Mouse (Mus musculus): Measurements from ENCODE around the gene Catsperd. TPM values are rescaled to one million over a fixed set of nuclear protein-coding genes. Genes with fewer than 3 reads are reported as not detected.
"Not testable (repeated sequence)": the region's sequence is repeated elsewhere in the genome, so short reads cannot be mapped to it uniquely, and the experiment has no call there.

The Catsperd gene
- polyA plus RNA-seq, 1 experiment from 2014 or later, result 0.51 TPM

DNA sequence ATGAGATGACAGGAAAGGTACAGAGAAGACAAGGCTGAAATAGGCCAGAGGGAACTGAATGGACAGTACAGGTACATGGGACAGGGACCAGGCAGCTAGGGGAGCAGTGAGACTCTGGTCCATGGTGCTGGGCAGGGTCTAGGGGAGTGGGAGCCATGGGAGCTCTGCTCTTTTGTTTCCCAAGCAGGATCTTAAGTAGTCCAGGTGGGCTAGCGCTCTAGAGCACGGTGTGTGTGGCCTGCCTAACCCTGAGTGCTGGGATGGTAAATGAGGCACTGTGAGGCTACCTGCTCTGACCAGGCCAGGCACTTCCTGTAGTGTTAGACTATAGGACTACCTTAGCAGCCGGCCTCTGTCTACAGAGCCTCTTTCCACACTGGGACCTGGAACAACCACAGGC lies 11.2 kb upstream of the Catsperd start:
- no peaks in the 10 kb centered on the region for H3K9me3 ChIP-seq (ENCODE audit: control insufficient read depth, low read length)
- WGBS, result 87% methylated on average over 3 of the region's 3 CpGs
- H3K9ac ChIP-seq (ENCODE audit: low read length), result no peak overlapping the region
- H3K4me3 ChIP-seq (ENCODE audit: low read depth, low read length), result no peak overlapping the region
- H3K27me3 ChIP-seq (ENCODE audit: control insufficient read depth, insufficient read depth, low read length), result no peaks in the 10 kb centered on the region
- H3K36me3 ChIP-seq (ENCODE audit: control insufficient read depth, insufficient read depth, low read length), result peaks cover 27% of the 10 kb centered on the region
- DNase-seq (ENCODE audit: low spot score) (no peak), ATAC-seq (replicated peaks; ENCODE audit: low FRiP score) (no peak)
- no peak overlapping the region for H3K4me2 ChIP-seq (ENCODE audit: low read depth, low read length, severe bottlenecking)
- H3K27ac ChIP-seq (ENCODE audit: low read depth, low read length), result no peak overlapping the region
- peaks cover 10% of the 10 kb centered on the region for H3K4me1 ChIP-seq (replicated peaks; ENCODE audit: control insufficient read depth, insufficient read depth, low read length)

DNA sequence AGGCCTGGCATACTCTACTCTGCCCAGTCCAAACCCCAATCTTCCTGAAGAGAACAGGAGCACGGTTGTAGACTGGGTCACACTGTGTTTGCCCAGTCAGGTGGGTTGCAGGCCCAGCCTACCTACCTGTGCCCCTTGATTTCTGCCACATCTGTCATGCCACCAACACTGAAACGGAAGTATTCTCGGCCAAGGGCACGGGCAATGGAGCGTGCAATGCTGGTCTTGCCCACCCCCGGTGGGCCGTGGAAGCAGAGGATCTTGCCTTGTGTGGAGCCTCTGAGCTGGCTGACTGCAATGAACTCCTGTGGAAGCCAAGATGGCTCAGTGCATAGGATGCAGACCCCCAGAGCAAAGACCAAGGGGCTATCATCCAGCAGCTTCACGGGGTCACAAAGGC lies 10.3 kb upstream of the Catsperd start:
- no peak overlapping the region for H3K27ac ChIP-seq (ENCODE audit: low read depth, low read length)
- H3K27me3 ChIP-seq (ENCODE audit: control insufficient read depth, insufficient read depth, low read length), result no peaks in the 10 kb centered on the region
- H3K4me3 ChIP-seq (ENCODE audit: low read depth, low read length), result no peak overlapping the region
- no peaks in the 10 kb centered on the region for H3K9me3 ChIP-seq (ENCODE audit: control insufficient read depth, low read length)
- ATAC-seq (replicated peaks; ENCODE audit: low FRiP score) (no peak), DNase-seq (ENCODE audit: low spot score) (no peak)
- H3K9ac ChIP-seq (ENCODE audit: low read length), result no peak overlapping the region
- peaks cover 10% of the 10 kb centered on the region for H3K4me1 ChIP-seq (replicated peaks; ENCODE audit: control insufficient read depth, insufficient read depth, low read length)
- WGBS, result 97% methylated on average over 8 of the region's 8 CpGs
- H3K36me3 ChIP-seq (ENCODE audit: control insufficient read depth, insufficient read depth, low read length), result peaks cover 27% of the 10 kb centered on the region
- H3K4me2 ChIP-seq (ENCODE audit: low read depth, low read length, severe bottlenecking), result no peak overlapping the region

DNA sequence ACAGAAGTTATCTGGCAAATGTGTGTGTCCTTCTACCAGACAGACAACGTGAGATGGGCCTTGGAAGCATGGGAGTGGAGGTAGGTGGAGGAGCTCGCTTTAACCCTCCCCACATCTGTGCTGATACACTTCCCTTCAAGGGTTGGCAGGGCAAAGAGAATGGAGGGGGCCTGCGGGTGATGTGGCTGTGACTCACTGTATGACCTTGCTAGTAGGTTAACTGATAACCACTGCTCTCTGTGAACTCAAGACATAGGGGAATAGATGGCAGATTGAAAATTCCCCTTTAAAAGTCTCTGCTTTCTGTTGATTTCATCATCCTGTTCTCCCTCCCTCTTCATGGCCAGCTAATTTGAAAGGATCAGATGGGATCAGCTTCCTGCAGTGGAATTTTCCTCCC lies 2.4 kb upstream of the Catsperd start:
- H3K9me3 ChIP-seq (ENCODE audit: control insufficient read depth, low read length), result no peaks in the 10 kb centered on the region
- ATAC-seq (replicated peaks; ENCODE audit: low FRiP score) (no peak), DNase-seq (ENCODE audit: low spot score) (no peak)
- 92% methylated on average over 3 of the region's 3 CpGs for WGBS
- H3K4me3 ChIP-seq (ENCODE audit: low read depth, low read length), result peak overlapping the region; percentile 95; the same call in 1 of the 2 replicates
- H3K4me1 ChIP-seq (replicated peaks; ENCODE audit: control insufficient read depth, insufficient read depth, low read length), result peaks cover 14% of the 10 kb centered on the region
- H3K9ac ChIP-seq (ENCODE audit: low read length), result no peak overlapping the region
- H3K27ac ChIP-seq (ENCODE audit: low read depth, low read length), result no peak overlapping the region
- peak overlapping the region; percentile 70 for H3K4me2 ChIP-seq (ENCODE audit: low read depth, low read length, severe bottlenecking)
- H3K27me3 ChIP-seq (ENCODE audit: control insufficient read depth, insufficient read depth, low read length), result no peaks in the 10 kb centered on the region; the same call in 1 of the 2 replicates
- peaks cover 3% of the 10 kb centered on the region; the same call in 1 of the 2 replicates for H3K36me3 ChIP-seq (ENCODE audit: control insufficient read depth, insufficient read depth, low read length)

DNA sequence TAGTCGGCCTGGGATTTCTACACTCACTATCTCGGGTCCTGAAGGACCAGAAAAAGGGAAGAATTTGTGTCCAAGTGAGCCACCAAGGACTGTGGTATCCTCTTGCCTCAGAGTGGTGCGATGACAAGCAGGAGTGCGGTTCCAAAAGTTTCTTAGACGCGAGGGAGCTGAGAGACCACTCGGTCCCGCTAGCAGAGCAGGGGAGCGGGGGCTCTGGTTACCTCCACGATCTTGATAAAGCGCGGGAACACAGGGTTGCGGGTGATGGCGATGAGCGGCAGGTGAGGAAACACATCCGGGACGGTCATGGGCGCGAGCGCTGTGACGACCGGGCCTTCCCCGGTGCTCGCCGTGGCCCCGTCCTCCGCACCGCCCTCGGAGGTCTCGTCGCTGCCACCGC lies 1.7 kb upstream of the Catsperd start:
- WGBS, result under 1% methylated on average over 32 of the region's 32 CpGs
- peak overlapping the region; percentile 79 for H3K9ac ChIP-seq (ENCODE audit: low read length)

DNA sequence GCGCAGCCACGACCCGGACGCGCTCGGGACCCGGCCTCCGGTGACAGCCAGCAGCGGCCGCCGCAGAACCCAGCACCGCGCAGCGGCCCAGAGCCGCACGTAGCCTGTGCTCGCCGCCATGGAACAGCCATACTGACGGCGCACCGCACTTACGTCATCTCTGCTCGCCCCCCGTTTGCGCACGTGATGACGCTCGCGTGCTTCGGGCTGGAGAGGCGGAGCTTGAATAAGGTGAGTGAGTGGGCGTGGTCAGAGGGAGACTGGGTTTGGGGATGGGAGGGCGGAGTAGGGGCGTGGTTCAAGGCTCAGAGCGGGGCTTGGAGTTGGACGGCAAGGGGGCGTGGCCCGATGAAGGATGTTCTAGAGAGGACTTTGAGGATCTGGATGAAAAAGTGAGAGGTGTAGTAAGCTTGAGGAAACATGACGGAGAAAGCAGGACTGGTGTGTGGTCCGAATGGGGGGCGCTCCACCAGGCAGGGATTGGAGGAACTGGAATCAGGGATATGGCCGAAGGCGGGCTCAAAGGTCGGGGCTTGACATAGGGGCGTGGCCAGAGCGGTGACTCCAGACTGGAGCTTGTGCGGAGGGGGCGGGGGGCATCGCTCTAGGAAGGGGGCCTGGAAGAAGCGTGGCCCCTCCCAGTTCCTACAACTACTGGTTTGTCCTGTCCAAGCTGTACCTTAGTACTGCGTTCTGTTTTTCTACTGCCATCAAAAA lies 1.0 kb upstream of the Catsperd start, which contains the start of gene Lonp1:
Gene Lonp1 (minus strand): TSS at position 134 of the 717 bp plus-strand sequence.
- peak within 1 kb of the TSS; percentile 70 for H3K4me2 ChIP-seq (ENCODE audit: low read depth, low read length, severe bottlenecking)
- peak within 1 kb of the TSS; percentile 18; the same call in 1 of the 2 replicates for H3K27ac ChIP-seq (ENCODE audit: low read depth, low read length)
- peaks cover 14% of the 10 kb centered on the region for H3K4me1 ChIP-seq (replicated peaks; ENCODE audit: control insufficient read depth, insufficient read depth, low read length)
- peak within 1 kb of the TSS; percentile 79 for H3K9ac ChIP-seq (ENCODE audit: low read length)
- no peaks in the 10 kb centered on the region; the same call in 1 of the 2 replicates for H3K27me3 ChIP-seq (ENCODE audit: control insufficient read depth, insufficient read depth, low read length)
- no peaks in the 10 kb centered on the region for H3K9me3 ChIP-seq (ENCODE audit: control insufficient read depth, low read length)
- under 1% methylated on average over 51 of the region's 51 CpGs for WGBS
- ATAC-seq (replicated peaks; ENCODE audit: low FRiP score), result peak; percentile 92
- peak; percentile 99 for DNase-seq (ENCODE audit: low spot score)
- H3K4me3 ChIP-seq (ENCODE audit: low read depth, low read length), result peak within 1 kb of the TSS; percentile 95
- no peaks in the 10 kb centered on the region for H3K36me3 ChIP-seq (ENCODE audit: control insufficient read depth, insufficient read depth, low read length)

More for the DNA sequence above, 1.7 kb upstream of the Catsperd start:
- H3K36me3 ChIP-seq (ENCODE audit: control insufficient read depth, insufficient read depth, low read length), result no peaks in the 10 kb centered on the region
- no peaks in the 10 kb centered on the region for H3K9me3 ChIP-seq (ENCODE audit: control insufficient read depth, low read length)
- H3K4me2 ChIP-seq (ENCODE audit: low read depth, low read length, severe bottlenecking), result peak overlapping the region; percentile 70
- no peaks in the 10 kb centered on the region; the same call in 1 of the 2 replicates for H3K27me3 ChIP-seq (ENCODE audit: control insufficient read depth, insufficient read depth, low read length)
- H3K4me1 ChIP-seq (replicated peaks; ENCODE audit: control insufficient read depth, insufficient read depth, low read length), result peaks cover 14% of the 10 kb centered on the region
- H3K4me3 ChIP-seq (ENCODE audit: low read depth, low read length), result peak overlapping the region; percentile 95
- ATAC-seq (replicated peaks; ENCODE audit: low FRiP score) (no peak), DNase-seq (ENCODE audit: low spot score) (no peak)
- H3K27ac ChIP-seq (ENCODE audit: low read depth, low read length), result peak overlapping the region; percentile 18; the same call in 1 of the 2 replicates

DNA sequence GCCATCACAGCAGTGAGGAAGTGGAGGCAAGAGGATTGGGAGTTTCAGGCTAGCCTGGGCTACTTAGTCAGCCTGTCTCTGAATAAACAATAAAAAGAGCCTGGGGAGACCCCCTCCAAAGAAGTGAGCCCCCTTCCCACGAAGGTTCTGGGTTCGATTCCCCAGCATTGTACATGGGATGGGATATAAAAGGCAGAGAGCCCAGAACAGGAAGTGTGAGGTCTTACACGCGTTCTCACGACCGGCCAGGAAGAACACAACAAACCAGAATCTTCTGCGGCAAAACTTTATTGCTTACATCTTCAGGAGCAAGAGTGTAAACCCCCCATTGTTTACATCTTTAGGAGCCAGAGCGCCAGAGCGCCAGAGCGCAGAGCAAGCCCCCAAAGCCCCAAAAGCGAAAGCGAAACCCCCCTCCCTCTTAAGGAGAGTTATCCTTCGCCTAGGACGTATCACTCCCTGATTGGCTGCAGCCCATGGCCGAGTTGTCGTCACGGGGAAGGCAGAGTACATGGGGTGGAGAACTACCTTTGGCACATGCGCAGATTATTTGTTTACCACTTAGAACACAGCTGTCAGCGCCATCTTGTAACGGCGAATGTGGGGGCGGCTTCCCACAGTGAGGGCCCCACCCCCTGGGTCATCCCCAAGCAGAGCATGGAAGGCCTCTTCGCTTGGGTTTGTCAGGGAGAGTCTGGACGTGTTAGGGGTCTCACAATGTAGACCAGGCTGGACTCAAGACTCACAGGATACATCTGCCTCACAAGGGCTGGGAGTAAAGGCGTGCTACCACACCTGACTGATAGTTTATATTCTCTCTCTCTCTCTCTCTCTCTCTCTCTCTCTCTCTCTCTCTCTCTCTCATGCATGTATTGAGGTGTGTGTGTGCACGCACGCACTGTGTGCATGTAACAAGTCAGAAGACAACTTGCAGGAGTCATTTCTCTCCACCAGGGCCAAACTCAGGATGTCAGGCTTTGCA lies 2.1 kb downstream of the Catsperd start:
- not testable (repeated sequence) for H3K27ac ChIP-seq (ENCODE audit: low read depth, low read length); H3K9me3 ChIP-seq (ENCODE audit: control insufficient read depth, low read length); H3K4me3 ChIP-seq (ENCODE audit: low read depth, low read length); H3K27me3 ChIP-seq (ENCODE audit: control insufficient read depth, insufficient read depth, low read length); H3K36me3 ChIP-seq (ENCODE audit: control insufficient read depth, insufficient read depth, low read length); H3K4me2 ChIP-seq (ENCODE audit: low read depth, low read length, severe bottlenecking); H3K9ac ChIP-seq (ENCODE audit: low read length); DNase-seq (ENCODE audit: low spot score); ATAC-seq (replicated peaks; ENCODE audit: low FRiP score)
- peaks cover 13% of the 10 kb centered on the region for H3K4me1 ChIP-seq (replicated peaks; ENCODE audit: control insufficient read depth, insufficient read depth, low read length)
- WGBS, result 89% methylated on average over 27 of the region's 27 CpGs

DNA sequence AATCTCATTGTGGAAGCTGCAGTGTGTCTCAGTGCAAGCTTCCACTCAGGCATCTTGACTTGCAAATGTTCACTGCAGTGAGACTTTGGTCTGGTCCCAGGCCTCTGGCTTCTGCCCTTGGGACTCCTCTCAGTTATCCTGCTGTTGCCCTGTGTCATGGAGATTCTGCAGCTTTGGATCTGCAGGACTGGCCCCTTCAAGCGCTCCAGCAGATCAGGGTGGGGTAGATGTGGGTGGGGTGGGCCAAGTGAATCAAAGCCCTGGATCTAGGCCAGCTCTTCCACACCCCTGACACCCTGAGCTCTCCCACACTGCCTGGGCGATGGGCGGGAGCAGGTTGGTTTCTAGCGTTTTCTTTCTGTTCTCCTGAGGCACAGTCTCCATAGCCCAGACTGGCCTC lies 3.9 kb downstream of the Catsperd start:
- H3K9ac ChIP-seq (ENCODE audit: low read length), result no peak overlapping the region
- H3K27me3 ChIP-seq (ENCODE audit: control insufficient read depth, insufficient read depth, low read length), result no peaks in the 10 kb centered on the region; the same call in 1 of the 2 replicates
- H3K4me2 ChIP-seq (ENCODE audit: low read depth, low read length, severe bottlenecking), result no peak overlapping the region
- H3K36me3 ChIP-seq (ENCODE audit: control insufficient read depth, insufficient read depth, low read length), result no peaks in the 10 kb centered on the region
- H3K4me3 ChIP-seq (ENCODE audit: low read depth, low read length), result no peak overlapping the region
- no peak overlapping the region for H3K27ac ChIP-seq (ENCODE audit: low read depth, low read length)
- ATAC-seq (replicated peaks; ENCODE audit: low FRiP score), result no peak
- H3K4me1 ChIP-seq (replicated peaks; ENCODE audit: control insufficient read depth, insufficient read depth, low read length), result peaks cover 5% of the 10 kb centered on the region; the same call in 1 of the 2 replicates
- H3K9me3 ChIP-seq (ENCODE audit: control insufficient read depth, low read length), result no peaks in the 10 kb centered on the region
- no peak for DNase-seq (ENCODE audit: low spot score)
- WGBS, result 60% methylated on average over 4 of the region's 4 CpGs

DNA sequence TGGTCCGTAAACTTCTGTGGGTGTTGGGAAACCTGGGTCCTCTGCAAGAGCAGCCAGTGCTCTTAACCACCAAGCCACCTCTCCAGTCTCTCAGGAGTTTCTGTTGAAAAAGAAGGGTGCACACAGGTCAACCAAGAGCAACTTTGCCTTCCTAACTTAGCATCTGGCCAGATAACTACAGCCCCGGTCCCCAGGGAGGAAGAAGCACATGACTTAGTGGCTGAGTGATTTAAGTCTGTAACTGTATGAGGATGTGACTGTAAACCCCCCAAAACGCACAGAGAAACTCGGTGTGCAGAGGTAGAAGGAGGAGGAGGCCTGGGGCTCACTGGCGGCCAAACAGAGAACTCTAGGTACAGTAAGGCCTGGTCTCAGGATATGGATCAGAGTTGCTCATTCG lies 6.1 kb downstream of the Catsperd start:
- Histone ChIP-seq H3K4me3 (ENCODE audit: low read depth, low read length) (no peak overlapping the region), H3K4me2 (ENCODE audit: low read depth, low read length, severe bottlenecking) (no peak overlapping the region), H3K9ac (ENCODE audit: low read length) (no peak overlapping the region), H3K36me3 (ENCODE audit: control insufficient read depth, insufficient read depth, low read length) (no peaks in the 10 kb centered on the region), H3K27me3 (ENCODE audit: control insufficient read depth, insufficient read depth, low read length) (no peaks in the 10 kb centered on the region), H3K27ac (ENCODE audit: low read depth, low read length) (no peak overlapping the region), H3K4me1 (replicated peaks; ENCODE audit: control insufficient read depth, insufficient read depth, low read length) (no peaks in the 10 kb centered on the region), H3K9me3 (ENCODE audit: control insufficient read depth, low read length) (no peaks in the 10 kb centered on the region)
- DNase-seq (ENCODE audit: low spot score) (no peak), ATAC-seq (replicated peaks; ENCODE audit: low FRiP score) (no peak)
- WGBS, result 85% methylated on average over 6 of the region's 6 CpGs

Measured in forebrain, embryonic 11.5 days (tissue).